Mouse (Mus musculus) hindbrain, embryonic 13.5 days (tissue): ENCODE data around the gene Birc7. TPM values are rescaled to one million over a fixed set of nuclear protein-coding genes. Genes with fewer than 3 reads are reported as not detected.

Experiments used
- ATAC-seq: fragments of 200-750 bp; cut with Nextera tagmentation; 2 replicates; pipeline ENCODE4 v1.8.0; 2017; ENCODE audit warnings: moderate TSS enrichment; ENCODE audit not compliant: low FRiP score
- H3K27ac ChIP-seq: fragments of 300-500 bp; sonication (generic); 2 replicates; pipeline ENCODE4 v1.5.1; 2015; ENCODE audit warnings: inconsistent platforms, mild to moderate bottlenecking, moderate library complexity
- H3K27me3 ChIP-seq: fragments of 300-500 bp; sonication (generic); 2 replicates; pipeline ENCODE4 v1.6.1; 2015; ENCODE audit warnings: mild to moderate bottlenecking, inconsistent platforms
- H3K36me3 ChIP-seq: fragments of 300-500 bp; sonication (generic); 2 replicates; pipeline ENCODE4 v1.6.1; 2015; ENCODE audit warnings: mild to moderate bottlenecking, inconsistent platforms
- H3K4me1 ChIP-seq: fragments of 300-500 bp; sonication (generic); replicated peaks from 2 replicates; pipeline ENCODE4 v1.6.1; 2015; ENCODE audit warnings: inconsistent platforms
- H3K4me2 ChIP-seq: fragments of 300-500 bp; sonication (generic); 2 replicates; pipeline ENCODE4 v1.6.1; 2015; ENCODE audit warnings: inconsistent platforms, mild to moderate bottlenecking, moderate library complexity
- H3K4me3 ChIP-seq: fragments of 300-500 bp; sonication (generic); 2 replicates; pipeline ENCODE4 v1.5.1; 2015; ENCODE audit warnings: mild to moderate bottlenecking, inconsistent platforms
- H3K9ac ChIP-seq: fragments of 300-500 bp; sonication (generic); 2 replicates; pipeline ENCODE4 v1.6.1; 2015; ENCODE audit warnings: mild to moderate bottlenecking, inconsistent platforms
- H3K9me3 ChIP-seq: fragments of 300-500 bp; sonication (generic); 2 replicates; pipeline ENCODE4 v1.6.1; 2016; ENCODE audit warnings: inconsistent platforms
- WGBS: fragments of 180-500 bp; shearing (Covaris S2); methylation state at CpG from one replicate; pipeline ENCODE4 v1.1.7; 2015; 5-methylcytosine and 5-hydroxymethylcytosine counted together
- polyA plus RNA-seq: library from polyadenylated mRNA; unstranded; fragments of >200 nt; fragmentation: Nextera tagmentation; extraction: Ambion mirVana; gene quantifications from 2 replicates; pipeline ENCODE4 v1.2.1, GENCODE M21; 2015

Birc7 gene
- 0.17 and 0.35 TPM in 2 replicates for polyA plus RNA-seq

GRCm38 (mm10) chr2:180928723-180929122, at the start of gene Birc7:
Gene Birc7, plus strand, starts transcription at chr2:180929023.
- Histone ChIP-seq H3K27ac (peak within 1 kb of the TSS; percentile 35; the same call in 1 of the 2 replicates), H3K4me1 (peaks cover 16% of the 10 kb centered on the region; the same call in 1 of the 2 replicates), H3K4me2 (no peak within 1 kb of the TSS), H3K9ac (peak within 1 kb of the TSS; percentile 43), H3K36me3 (peaks cover 9% of the 10 kb centered on the region), H3K4me3 (no peak within 1 kb of the TSS), H3K9me3 (no peaks in the 10 kb centered on the region), H3K27me3 (no peaks in the 10 kb centered on the region)
- no peak for ATAC-seq
- WGBS: 42% methylated on average over 4 of the region's 4 CpGs

- Histone ChIP-seq H3K36me3 (no peaks in the 10 kb centered on the region), H3K4me3 (no peak overlapping the region), H3K9ac (0 out of 2 replicates have a peak overlapping the region, but pooled peaks have one; percentile 19), H3K9me3 (no peaks in the 10 kb centered on the region), H3K4me2 (peak overlapping the region; percentile 38), H3K4me1 (peaks cover 40% of the 10 kb centered on the region), H3K27ac (peak overlapping the region; percentile 88), H3K27me3 (no peaks in the 10 kb centered on the region)
- 22% methylated on average over 7 of the region's 7 CpGs for WGBS
- peak; percentile 94 for ATAC-seq
Observed at GRCm38 (mm10) chr2:180879365-180880067, 49.3 kb upstream of the Birc7 start.

GRCm38 (mm10) chr2:180881281-180881680, 47.5 kb upstream of the Birc7 start:
- H3K36me3 ChIP-seq: no peaks in the 10 kb centered on the region
- no peak overlapping the region for H3K4me3 ChIP-seq
- no peak overlapping the region for H3K27ac ChIP-seq
- peaks cover 50% of the 10 kb centered on the region for H3K4me1 ChIP-seq
- no peak for ATAC-seq
- no peaks in the 10 kb centered on the region for H3K27me3 ChIP-seq
- no peak overlapping the region for H3K4me2 ChIP-seq
- H3K9ac ChIP-seq: no peak overlapping the region
- no peaks in the 10 kb centered on the region for H3K9me3 ChIP-seq
- 69% methylated on average over 9 of the region's 9 CpGs for WGBS

- H3K9ac ChIP-seq: no peak overlapping the region
- H3K27ac ChIP-seq: no peak overlapping the region
- H3K4me1 ChIP-seq: peaks cover 61% of the 10 kb centered on the region
- H3K4me3 ChIP-seq: no peak overlapping the region
- no peak for ATAC-seq
- 76% methylated on average over 5 of the region's 5 CpGs for WGBS
- peaks cover 2% of the 10 kb centered on the region for H3K27me3 ChIP-seq
- H3K9me3 ChIP-seq: no peaks in the 10 kb centered on the region
- H3K36me3 ChIP-seq: no peaks in the 10 kb centered on the region
- no peak overlapping the region for H3K4me2 ChIP-seq
Observed at GRCm38 (mm10) chr2:180885270-180885669, 43.6 kb upstream of the Birc7 start.

GRCm38 (mm10) chr2:180889271-180889920, 39.4 kb upstream of the Birc7 start:
- peak overlapping the region; percentile 100 for H3K27ac ChIP-seq
- peaks cover 77% of the 10 kb centered on the region for H3K4me1 ChIP-seq
- H3K4me2 ChIP-seq: peak overlapping the region; percentile 74
- H3K4me3 ChIP-seq: peak overlapping the region; percentile 20
- 3% methylated on average over 19 of the region's 19 CpGs for WGBS
- H3K9me3 ChIP-seq: no peaks in the 10 kb centered on the region
- H3K27me3 ChIP-seq: peaks cover 20% of the 10 kb centered on the region
- H3K36me3 ChIP-seq: no peaks in the 10 kb centered on the region
- H3K9ac ChIP-seq: peak overlapping the region; percentile 100
- no peak for ATAC-seq

GRCm38 (mm10) chr2:180889921-180890280, 38.9 kb upstream of the Birc7 start:
- no peak for ATAC-seq
- Histone ChIP-seq H3K4me3 (peak overlapping the region; percentile 85; the same call in 1 of the 2 replicates), H3K4me1 (peaks cover 77% of the 10 kb centered on the region), H3K36me3 (no peaks in the 10 kb centered on the region), H3K4me2 (peak overlapping the region; percentile 74), H3K27me3 (peaks cover 20% of the 10 kb centered on the region), H3K9ac (peak overlapping the region; percentile 100), H3K9me3 (no peaks in the 10 kb centered on the region), H3K27ac (peak overlapping the region; percentile 100)
- WGBS: 8% methylated on average over 4 of the region's 4 CpGs

- H3K4me1 ChIP-seq: peaks cover 79% of the 10 kb centered on the region
- peak overlapping the region; percentile 85 for H3K4me3 ChIP-seq
- no peaks in the 10 kb centered on the region for H3K9me3 ChIP-seq
- peak overlapping the region; percentile 100 for H3K27ac ChIP-seq
- H3K9ac ChIP-seq: peak overlapping the region; percentile 100
- 2% methylated on average over 26 of the region's 29 CpGs for WGBS
- H3K27me3 ChIP-seq: peaks cover 20% of the 10 kb centered on the region
- H3K36me3 ChIP-seq: 0 out of 2 replicates have a peak, but pooled peaks cover 3% of the 10 kb centered on the region
- peak overlapping the region; percentile 74 for H3K4me2 ChIP-seq
- no peak for ATAC-seq
Observed at GRCm38 (mm10) chr2:180890422-180891074, 38.3 kb upstream of the Birc7 start.

- Histone ChIP-seq H3K9me3 (no peaks in the 10 kb centered on the region), H3K9ac (peak overlapping the region; percentile 100), H3K4me1 (peaks cover 79% of the 10 kb centered on the region), H3K36me3 (0 out of 2 replicates have a peak, but pooled peaks cover 3% of the 10 kb centered on the region), H3K4me2 (peak overlapping the region; percentile 74), H3K27me3 (peaks cover 20% of the 10 kb centered on the region), H3K4me3 (peak overlapping the region; percentile 85), H3K27ac (peak overlapping the region; percentile 100)
- ATAC-seq: no peak
- 2% methylated on average over 37 of the region's 37 CpGs for WGBS
Observed at GRCm38 (mm10) chr2:180891075-180891834, 37.6 kb upstream of the Birc7 start.

- Histone ChIP-seq H3K4me1 (peaks cover 79% of the 10 kb centered on the region), H3K27me3 (peaks cover 20% of the 10 kb centered on the region), H3K4me2 (peak overlapping the region; percentile 74), H3K36me3 (0 out of 2 replicates have a peak, but pooled peaks cover 3% of the 10 kb centered on the region), H3K9me3 (no peaks in the 10 kb centered on the region), H3K9ac (peak overlapping the region; percentile 100), H3K4me3 (peak overlapping the region; percentile 85), H3K27ac (peak overlapping the region; percentile 100)
- WGBS: 5% methylated on average over 9 of the region's 9 CpGs
- ATAC-seq: no peak
Observed at GRCm38 (mm10) chr2:180891835-180892323, 36.9 kb upstream of the Birc7 start.

- ATAC-seq: peak; percentile 52
- under 1% methylated on average over 79 of the region's 97 CpGs for WGBS
- H3K4me1 ChIP-seq: peaks cover 79% of the 10 kb centered on the region
Observed at GRCm38 (mm10) chr2:180892841-180893521, 35.8 kb upstream of the Birc7 start.

GRCm38 (mm10) chr2:180893537-180894028, 35.2 kb upstream of the Birc7 start:
- Histone ChIP-seq H3K9me3 (no peaks in the 10 kb centered on the region), H3K27me3 (peaks cover 20% of the 10 kb centered on the region), H3K27ac (peak overlapping the region; percentile 100), H3K4me3 (peak overlapping the region; percentile 85), H3K4me2 (peak overlapping the region; percentile 74), H3K36me3 (0 out of 2 replicates have a peak, but pooled peaks cover 3% of the 10 kb centered on the region), H3K9ac (peak overlapping the region; percentile 100), H3K4me1 (peaks cover 79% of the 10 kb centered on the region)
- peak; percentile 0; the same call in 1 of the 2 replicates for ATAC-seq
- under 1% methylated on average over 42 of the region's 50 CpGs for WGBS

More at GRCm38 (mm10) chr2:180892841-180893521, 35.8 kb upstream of the Birc7 start:
- Histone ChIP-seq H3K4me2 (peak overlapping the region; percentile 74), H3K27ac (peak overlapping the region; percentile 100), H3K4me3 (peak overlapping the region; percentile 85), H3K9ac (peak overlapping the region; percentile 100), H3K27me3 (peaks cover 20% of the 10 kb centered on the region), H3K36me3 (0 out of 2 replicates have a peak, but pooled peaks cover 3% of the 10 kb centered on the region), H3K9me3 (no peaks in the 10 kb centered on the region)
